Mouse (Mus musculus): ENCODE measurements around the gene Ralgds. TPM values are rescaled to one million over a fixed set of nuclear protein-coding genes. Genes with fewer than 3 reads are reported as not detected.
A peak's percentile ranks its signal among the peaks of the same experiment; 100 is the strongest.

The Ralgds gene
- polyA plus RNA-seq (2014; fragmentation: Nextera tagmentation; extraction: Ambion mirVana), result 41.7 and 44.8 TPM in 2 replicates

- H3K4me3 ChIP-seq (ENCODE audit: low read depth, low read length), result peak within 1 kb of the TSS; percentile 76
- H3K27ac ChIP-seq (replicated peaks; ENCODE audit: low read depth, low read length), result peak within 1 kb of the TSS; percentile 47
- DNase-seq (ENCODE audit: low spot score) (peak; percentile 79), ATAC-seq (replicated peaks; ENCODE audit: insufficient number of reproducible peaks, low FRiP score, low TSS enrichment, low read depth) (peak; percentile 49)
- H3K4me1 ChIP-seq (ENCODE audit: control insufficient read depth, insufficient read depth, low read length), result 0 out of 2 replicates have a peak, but pooled peaks cover 2% of the 10 kb centered on the region
- peak within 1 kb of the TSS; percentile 92 for H3K9ac ChIP-seq (replicated peaks; ENCODE audit: low read length)
- H3K27me3 ChIP-seq (ENCODE audit: control insufficient read depth, insufficient read depth, low read length), result no peaks in the 10 kb centered on the region
- WGBS, result 0% methylated on average over 38 of the region's 71 CpGs
- no peaks in the 10 kb centered on the region for H3K36me3 ChIP-seq (replicated peaks; ENCODE audit: control insufficient read depth, insufficient read depth, low read depth, low read length)
- no peaks in the 10 kb centered on the region for H3K9me3 ChIP-seq (replicated peaks; ENCODE audit: control insufficient read depth, low read length)
- peak within 1 kb of the TSS; percentile 96 for H3K4me2 ChIP-seq (ENCODE audit: low read depth, low read length)
These were observed at the start of gene Ralgds for GRCm38 (mm10) chr2:28512798-28513401. TSS of gene Ralgds (plus strand) at chr2:28513125.

- 35% methylated on average over 3 of the region's 3 CpGs for WGBS
- no peak overlapping the region for H3K4me3 ChIP-seq (ENCODE audit: low read depth, low read length)
- H3K36me3 ChIP-seq (replicated peaks; ENCODE audit: control insufficient read depth, insufficient read depth, low read depth, low read length), result no peaks in the 10 kb centered on the region
- H3K27ac ChIP-seq (replicated peaks; ENCODE audit: low read depth, low read length), result no peak overlapping the region
- H3K27me3 ChIP-seq (ENCODE audit: control insufficient read depth, insufficient read depth, low read length), result no peaks in the 10 kb centered on the region; the same call in 1 of the 2 replicates
- no peaks in the 10 kb centered on the region for H3K4me1 ChIP-seq (ENCODE audit: control insufficient read depth, insufficient read depth, low read length)
- H3K4me2 ChIP-seq (ENCODE audit: low read depth, low read length), result no peak overlapping the region
- H3K9ac ChIP-seq (replicated peaks; ENCODE audit: low read length), result no peak overlapping the region
- H3K9me3 ChIP-seq (replicated peaks; ENCODE audit: control insufficient read depth, low read length), result no peaks in the 10 kb centered on the region
- DNase-seq (ENCODE audit: low spot score), result peak; percentile 75
- no peak for ATAC-seq (replicated peaks; ENCODE audit: insufficient number of reproducible peaks, low FRiP score, low TSS enrichment, low read depth)
These were observed 49.0 kb upstream of the Ralgds start for GRCm38 (mm10) chr2:28463919-28464318.

GRCm38 (mm10) chr2:28464919-28465318 lies 48.0 kb upstream of the Ralgds start:
- WGBS, result 85% methylated on average over 9 of the region's 9 CpGs
- no peak for ATAC-seq (replicated peaks; ENCODE audit: insufficient number of reproducible peaks, low FRiP score, low TSS enrichment, low read depth)

DNA sequence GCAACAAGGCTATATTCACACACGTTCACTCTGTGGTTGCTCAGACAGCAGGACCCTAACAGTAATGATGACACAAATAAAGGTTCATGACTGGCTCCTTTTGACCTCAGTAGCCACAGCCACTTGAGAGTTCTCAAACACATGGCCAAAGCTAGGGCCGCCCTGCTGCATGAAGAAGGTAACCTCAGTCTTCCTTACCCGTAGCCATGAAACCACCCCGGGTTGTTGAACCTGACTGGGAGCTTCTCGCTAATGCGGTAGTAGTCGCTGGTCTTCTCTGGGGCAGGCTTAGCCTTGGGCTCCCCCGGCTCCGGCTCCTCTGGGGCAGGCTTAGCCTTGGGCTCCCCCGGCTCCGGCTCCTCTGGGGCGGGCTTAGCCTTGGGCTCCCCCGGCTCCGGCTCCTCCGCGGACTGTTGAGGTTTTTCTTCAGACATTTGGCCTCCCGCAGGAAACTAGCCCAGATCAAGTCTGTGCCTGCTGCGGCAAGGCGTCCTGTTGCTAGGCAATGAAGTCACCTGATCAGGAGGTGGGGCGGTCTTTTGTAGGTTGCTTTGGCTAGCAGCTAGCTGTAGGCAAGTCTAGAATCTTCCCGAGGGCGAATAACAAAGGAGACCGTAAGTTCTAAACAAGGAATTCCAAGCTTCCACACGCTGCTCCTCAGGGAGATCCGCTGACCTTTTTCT lies 46.9 kb upstream of the Ralgds start, which contains the start of gene 1700007K13Rik:
Gene 1700007K13Rik, minus strand, starts transcription at position 497 of the 683 bp plus-strand sequence.
- Histone ChIP-seq H3K27me3 (ENCODE audit: control insufficient read depth, insufficient read depth, low read length) (no peaks in the 10 kb centered on the region; the same call in 1 of the 2 replicates), H3K9me3 (replicated peaks; ENCODE audit: control insufficient read depth, low read length) (no peaks in the 10 kb centered on the region), H3K4me2 (ENCODE audit: low read depth, low read length) (peak within 1 kb of the TSS; percentile 52), H3K4me1 (ENCODE audit: control insufficient read depth, insufficient read depth, low read length) (no peaks in the 10 kb centered on the region), H3K27ac (replicated peaks; ENCODE audit: low read depth, low read length) (no peak within 1 kb of the TSS), H3K4me3 (ENCODE audit: low read depth, low read length) (peak within 1 kb of the TSS; percentile 16; the same call in 1 of the 2 replicates), H3K9ac (replicated peaks; ENCODE audit: low read length) (peak within 1 kb of the TSS; percentile 40), H3K36me3 (replicated peaks; ENCODE audit: control insufficient read depth, insufficient read depth, low read depth, low read length) (peaks cover 14% of the 10 kb centered on the region)
- peak; percentile 85 for DNase-seq (ENCODE audit: low spot score)
- ATAC-seq (replicated peaks; ENCODE audit: insufficient number of reproducible peaks, low FRiP score, low TSS enrichment, low read depth), result peak; percentile 64
- 5% methylated on average over 25 of the region's 25 CpGs for WGBS

More at GRCm38 (mm10) chr2:28464919-28465318, 48.0 kb upstream of the Ralgds start:
- Histone ChIP-seq H3K9ac (replicated peaks; ENCODE audit: low read length) (no peak overlapping the region), H3K9me3 (replicated peaks; ENCODE audit: control insufficient read depth, low read length) (no peaks in the 10 kb centered on the region), H3K4me1 (ENCODE audit: control insufficient read depth, insufficient read depth, low read length) (no peaks in the 10 kb centered on the region), H3K27me3 (ENCODE audit: control insufficient read depth, insufficient read depth, low read length) (no peaks in the 10 kb centered on the region; the same call in 1 of the 2 replicates), H3K4me3 (ENCODE audit: low read depth, low read length) (no peak overlapping the region), H3K4me2 (ENCODE audit: low read depth, low read length) (no peak overlapping the region), H3K27ac (replicated peaks; ENCODE audit: low read depth, low read length) (no peak overlapping the region), H3K36me3 (replicated peaks; ENCODE audit: control insufficient read depth, insufficient read depth, low read depth, low read length) (peaks cover 9% of the 10 kb centered on the region)
- DNase-seq (ENCODE audit: low spot score), result no peak

DNA sequence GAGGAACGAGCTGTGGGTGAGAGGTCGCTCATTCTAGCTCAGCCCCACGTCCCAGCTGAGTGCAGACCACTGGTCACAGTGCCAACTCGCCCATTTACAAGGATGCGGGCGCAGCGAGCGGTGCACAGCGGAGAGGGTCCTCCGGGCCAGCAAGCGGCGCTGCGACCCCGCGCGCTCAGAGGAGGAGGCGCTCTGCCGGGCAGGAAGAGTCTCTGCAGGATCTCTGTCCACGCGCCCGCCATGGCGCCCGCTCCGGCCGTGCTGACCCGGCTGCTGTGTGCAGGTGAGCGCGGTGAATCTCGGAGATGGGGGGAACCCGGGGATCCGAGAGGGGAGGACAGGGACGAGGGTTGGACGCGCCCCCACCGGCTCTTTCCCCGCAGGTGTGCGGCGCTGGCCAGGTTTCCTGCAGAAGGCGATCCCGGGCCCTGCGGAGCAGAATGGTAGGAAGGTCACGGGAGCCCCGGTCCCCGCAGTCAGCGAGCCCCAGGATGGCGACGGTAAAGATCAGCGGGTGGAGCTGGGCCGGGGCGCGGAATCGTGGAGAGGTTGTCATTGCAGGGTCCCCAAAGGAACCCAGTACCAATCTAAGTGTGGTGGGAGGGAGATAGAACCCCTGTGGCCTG lies 45.0 kb upstream of the Ralgds start, which contains the start of gene Mrps2:
Gene Mrps2, plus strand, starts transcription at position 207 of the 626 bp plus-strand sequence.
- Histone ChIP-seq H3K9ac (replicated peaks; ENCODE audit: low read length) (peak within 1 kb of the TSS; percentile 93), H3K4me2 (ENCODE audit: low read depth, low read length) (peak within 1 kb of the TSS; percentile 43), H3K27ac (replicated peaks; ENCODE audit: low read depth, low read length) (no peak within 1 kb of the TSS), H3K4me1 (ENCODE audit: control insufficient read depth, insufficient read depth, low read length) (no peaks in the 10 kb centered on the region), H3K9me3 (replicated peaks; ENCODE audit: control insufficient read depth, low read length) (no peaks in the 10 kb centered on the region), H3K4me3 (ENCODE audit: low read depth, low read length) (peak within 1 kb of the TSS; percentile 96), H3K36me3 (replicated peaks; ENCODE audit: control insufficient read depth, insufficient read depth, low read depth, low read length) (peaks cover 14% of the 10 kb centered on the region), H3K27me3 (ENCODE audit: control insufficient read depth, insufficient read depth, low read length) (no peaks in the 10 kb centered on the region; the same call in 1 of the 2 replicates)
- DNase-seq (ENCODE audit: low spot score), result peak; percentile 91
- peak; percentile 88 for ATAC-seq (replicated peaks; ENCODE audit: insufficient number of reproducible peaks, low FRiP score, low TSS enrichment, low read depth)
- WGBS, result under 1% methylated on average over 50 of the region's 52 CpGs

GRCm38 (mm10) chr2:28468486-28469225 lies 44.3 kb upstream of the Ralgds start:
- H3K4me2 ChIP-seq (ENCODE audit: low read depth, low read length), result peak overlapping the region; percentile 43
- H3K4me3 ChIP-seq (ENCODE audit: low read depth, low read length), result peak overlapping the region; percentile 96
- H3K9me3 ChIP-seq (replicated peaks; ENCODE audit: control insufficient read depth, low read length), result no peaks in the 10 kb centered on the region
- H3K27me3 ChIP-seq (ENCODE audit: control insufficient read depth, insufficient read depth, low read length), result no peaks in the 10 kb centered on the region; the same call in 1 of the 2 replicates
- no peak overlapping the region for H3K27ac ChIP-seq (replicated peaks; ENCODE audit: low read depth, low read length)
- H3K9ac ChIP-seq (replicated peaks; ENCODE audit: low read length), result peak overlapping the region; percentile 93
- ATAC-seq (replicated peaks; ENCODE audit: insufficient number of reproducible peaks, low FRiP score, low TSS enrichment, low read depth), result no peak
- peaks cover 14% of the 10 kb centered on the region for H3K36me3 ChIP-seq (replicated peaks; ENCODE audit: control insufficient read depth, insufficient read depth, low read depth, low read length)
- H3K4me1 ChIP-seq (ENCODE audit: control insufficient read depth, insufficient read depth, low read length), result no peaks in the 10 kb centered on the region
- DNase-seq (ENCODE audit: low spot score), result no peak
- 55% methylated on average over 18 of the region's 18 CpGs for WGBS

DNA sequence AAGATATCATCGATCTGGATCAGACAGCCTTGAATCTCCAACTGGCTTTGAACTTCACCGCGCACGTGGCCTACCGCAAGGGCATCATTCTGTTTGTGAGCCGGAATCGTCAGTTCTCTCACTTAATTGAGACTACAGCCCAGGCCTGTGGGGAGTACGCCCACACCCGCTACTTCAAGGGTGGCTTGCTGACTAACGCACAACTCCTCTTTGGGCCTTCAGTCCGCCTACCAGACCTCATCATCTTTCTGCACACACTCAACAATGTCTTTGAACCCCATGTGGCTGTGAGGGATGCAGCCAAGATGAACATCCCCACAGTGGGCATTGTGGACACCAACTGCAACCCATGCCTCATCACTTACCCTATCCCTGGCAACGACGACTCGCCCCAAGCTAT lies 43.5 kb upstream of the Ralgds start:
- Histone ChIP-seq H3K27me3 (ENCODE audit: control insufficient read depth, insufficient read depth, low read length) (no peaks in the 10 kb centered on the region; the same call in 1 of the 2 replicates), H3K36me3 (replicated peaks; ENCODE audit: control insufficient read depth, insufficient read depth, low read depth, low read length) (peaks cover 14% of the 10 kb centered on the region), H3K9me3 (replicated peaks; ENCODE audit: control insufficient read depth, low read length) (no peaks in the 10 kb centered on the region), H3K4me2 (ENCODE audit: low read depth, low read length) (no peak overlapping the region), H3K4me1 (ENCODE audit: control insufficient read depth, insufficient read depth, low read length) (no peaks in the 10 kb centered on the region), H3K9ac (replicated peaks; ENCODE audit: low read length) (no peak overlapping the region), H3K4me3 (ENCODE audit: low read depth, low read length) (no peak overlapping the region), H3K27ac (replicated peaks; ENCODE audit: low read depth, low read length) (no peak overlapping the region)
- DNase-seq (ENCODE audit: low spot score), result no peak
- WGBS, result 98% methylated on average over 14 of the region's 14 CpGs
- no peak for ATAC-seq (replicated peaks; ENCODE audit: insufficient number of reproducible peaks, low FRiP score, low TSS enrichment, low read depth)

Measured in embryonic facial prominence, embryonic 11.5 days (tissue).